Mouse (Mus musculus) 416B (cell line): ENCODE results near the gene Als2cr12.
"Not testable (repeated sequence)": the region's sequence is repeated elsewhere in the genome, so short reads cannot be mapped to it uniquely, and the experiment has no call there.

ENCODE experiments used
- DNase-seq: peaks from one replicate; pipeline ENCODE4 v3.0.0; 2011; ENCODE audit warnings: low read depth

Gene Als2cr12

GRCm38 (mm10) chr1:58719356-58719945 is 23.7 kb upstream of the Als2cr12 start:
- peak; percentile 53 for DNase-seq

GRCm38 (mm10) chr1:58717589-58718270 is 21.9 kb upstream of the Als2cr12 start:
- no peak for DNase-seq

- no peak for DNase-seq
Measured at GRCm38 (mm10) chr1:58716883-58717220, 21.1 kb upstream of the Als2cr12 start.

GRCm38 (mm10) chr1:58716162-58716882 is 20.5 kb upstream of the Als2cr12 start:
- peak; percentile 89 for DNase-seq

- DNase-seq, result no peak
Measured at GRCm38 (mm10) chr1:58715536-58715935, 19.7 kb upstream of the Als2cr12 start.

GRCm38 (mm10) chr1:58714361-58714760 is 18.6 kb upstream of the Als2cr12 start:
- peak; percentile 53 for DNase-seq

- DNase-seq, result no peak
Measured at GRCm38 (mm10) chr1:58713893-58714231, 18.1 kb upstream of the Als2cr12 start.

GRCm38 (mm10) chr1:58713081-58713892 is 17.5 kb upstream of the Als2cr12 start:
- peak; percentile 96 for DNase-seq

GRCm38 (mm10) chr1:58712076-58713061 is 16.6 kb upstream of the Als2cr12 start:
- DNase-seq, result peak; percentile 96

GRCm38 (mm10) chr1:58711365-58712016 is 15.7 kb upstream of the Als2cr12 start, which contains the start of gene Cflar:
Gene Cflar, plus strand, starts transcription at chr1:58711508.
- DNase-seq, result peak; percentile 85

GRCm38 (mm10) chr1:58710711-58711364 is 15.0 kb upstream of the Als2cr12 start:
- DNase-seq, result peak; percentile 85

GRCm38 (mm10) chr1:58710043-58710442 is 14.3 kb upstream of the Als2cr12 start:
- not testable (repeated sequence) for DNase-seq

- DNase-seq, result not testable (repeated sequence)
Measured at GRCm38 (mm10) chr1:58700580-58701162, 4.9 kb upstream of the Als2cr12 start.

GRCm38 (mm10) chr1:58699988-58700387 is 4.2 kb upstream of the Als2cr12 start:
- DNase-seq, result no peak

- DNase-seq, result no peak
Measured at GRCm38 (mm10) chr1:58698781-58699180, 3.0 kb upstream of the Als2cr12 start.

GRCm38 (mm10) chr1:58697607-58698006 is 1.8 kb upstream of the Als2cr12 start:
- peak; percentile 79 for DNase-seq

- no peak for DNase-seq
Measured at GRCm38 (mm10) chr1:58693696-58694095, 2.1 kb downstream of the Als2cr12 start.

- DNase-seq, result not testable (repeated sequence)
Measured at GRCm38 (mm10) chr1:58691718-58692117, 4.1 kb downstream of the Als2cr12 start.

- not testable (repeated sequence) for DNase-seq
Measured at GRCm38 (mm10) chr1:58690834-58691488, 4.8 kb downstream of the Als2cr12 start.
